Mouse (Mus musculus) embryonic facial prominence, embryonic 12.5 days (tissue): ENCODE measurements around the gene Rnf141. TPM values are rescaled to one million over a fixed set of nuclear protein-coding genes. Genes with fewer than 3 reads are reported as not detected.

Experiments used
- ATAC-seq: fragments of 200-750 bp; cut with Nextera tagmentation; 2 replicates; pipeline ENCODE4 v1.8.0; 2017; ENCODE audit not compliant: insufficient number of reproducible peaks, insufficient read depth, low FRiP score, low TSS enrichment
- H3K27ac ChIP-seq: fragments of 300-500 bp; sonication (generic); 2 replicates; pipeline ENCODE4 v1.5.1; 2016; ENCODE audit warnings: mild to moderate bottlenecking
- H3K27me3 ChIP-seq: fragments of 300-500 bp; sonication (generic); 2 replicates; pipeline ENCODE4 v1.6.1; 2016; ENCODE audit warnings: mild to moderate bottlenecking, moderate library complexity
- H3K36me3 ChIP-seq: fragments of 300-500 bp; sonication (generic); 2 replicates; pipeline ENCODE4 v1.6.1; 2016; ENCODE audit warnings: mild to moderate bottlenecking
- H3K4me1 ChIP-seq: fragments of 300-500 bp; sonication (generic); 2 replicates; pipeline ENCODE4 v1.6.1; 2016
- H3K4me2 ChIP-seq: fragments of 300-500 bp; sonication (generic); replicated peaks from 2 replicates; pipeline ENCODE4 v1.6.1; 2016; ENCODE audit warnings: mild to moderate bottlenecking, moderate library complexity
- H3K4me3 ChIP-seq: fragments of 300-500 bp; sonication (generic); 2 replicates; pipeline ENCODE4 v1.5.1; 2016; ENCODE audit warnings: mild to moderate bottlenecking
- H3K9ac ChIP-seq: fragments of 300-500 bp; sonication (generic); 2 replicates; pipeline ENCODE4 v1.6.1; 2016; ENCODE audit warnings: mild to moderate bottlenecking, moderate library complexity
- H3K9me3 ChIP-seq: fragments of 300-500 bp; sonication (generic); 2 replicates; pipeline ENCODE4 v1.6.1; 2016; ENCODE audit warnings: mild to moderate bottlenecking, moderate library complexity
- WGBS: fragments of 180-500 bp; shearing (Covaris S2); methylation state at CpG from one replicate; pipeline ENCODE4 v1.1.7; 2016; 5-methylcytosine and 5-hydroxymethylcytosine counted together
- polyA plus RNA-seq: library from polyadenylated mRNA; unstranded; fragments of >200 nt; fragmentation: Nextera tagmentation; extraction: Ambion mirVana; gene quantifications from 2 replicates; pipeline ENCODE4 v1.2.1, GENCODE M21; 2016

Gene Rnf141
- polyA plus RNA-seq, 1 experiment from 2014 or later = 19.9 TPM

GRCm38 (mm10) chr7:110860129-110860528 lies 15.9 kb upstream of the Rnf141 start:
- Histone ChIP-seq H3K36me3 (no peaks in the 10 kb centered on the region), H3K27me3 (no peaks in the 10 kb centered on the region), H3K27ac (no peak overlapping the region), H3K9ac (no peak overlapping the region), H3K4me2 (no peak overlapping the region), H3K4me3 (no peak overlapping the region), H3K4me1 (peaks cover 3% of the 10 kb centered on the region; the same call in 1 of the 2 replicates), H3K9me3 (no peaks in the 10 kb centered on the region)
- ATAC-seq = no peak
- WGBS = 61% methylated on average over 5 of the region's 5 CpGs

- 79% methylated on average over 1 of the region's 1 CpGs for WGBS
- no peak overlapping the region for H3K4me2 ChIP-seq
- H3K27ac ChIP-seq = no peak overlapping the region
- H3K27me3 ChIP-seq = no peaks in the 10 kb centered on the region
- no peak overlapping the region for H3K4me3 ChIP-seq
- H3K9me3 ChIP-seq = no peaks in the 10 kb centered on the region
- peaks cover 5% of the 10 kb centered on the region for H3K4me1 ChIP-seq
- ATAC-seq = no peak
- H3K36me3 ChIP-seq = no peaks in the 10 kb centered on the region
- H3K9ac ChIP-seq = no peak overlapping the region
These were observed 11.3 kb upstream of the Rnf141 start for GRCm38 (mm10) chr7:110855604-110856003.

GRCm38 (mm10) chr7:110854927-110855546 lies 10.8 kb upstream of the Rnf141 start:
- Histone ChIP-seq H3K4me1 (peaks cover 5% of the 10 kb centered on the region), H3K36me3 (no peaks in the 10 kb centered on the region), H3K4me3 (no peak overlapping the region), H3K4me2 (no peak overlapping the region), H3K9ac (no peak overlapping the region), H3K27me3 (no peaks in the 10 kb centered on the region), H3K27ac (no peak overlapping the region), H3K9me3 (no peaks in the 10 kb centered on the region)
- WGBS = 77% methylated on average over 8 of the region's 8 CpGs
- ATAC-seq = no peak

- no peak for ATAC-seq
- H3K9ac ChIP-seq = no peak overlapping the region
- 57% methylated on average over 3 of the region's 3 CpGs for WGBS
These were observed 10.3 kb upstream of the Rnf141 start for GRCm38 (mm10) chr7:110854519-110854918.

DNA sequence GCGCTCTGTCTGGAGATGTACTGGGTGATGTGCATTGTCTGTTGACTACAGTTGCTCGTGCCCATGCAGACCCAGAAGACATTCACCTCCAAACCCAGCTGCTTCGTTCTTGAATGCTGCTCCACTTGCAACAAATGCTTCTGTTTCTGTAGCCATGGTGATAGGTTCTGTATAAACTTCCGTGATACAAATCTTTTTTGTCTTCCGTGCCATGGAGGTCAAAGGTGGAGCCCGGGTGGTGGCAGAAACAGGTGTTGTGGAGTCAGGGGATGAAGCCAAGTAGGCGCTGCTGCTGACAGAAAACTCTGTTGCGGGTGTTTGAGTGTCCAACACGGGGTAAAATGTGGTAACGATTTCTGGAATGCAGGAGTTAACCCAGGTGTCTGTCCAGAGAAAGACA lies 9.4 kb upstream of the Rnf141 start:
- H3K4me1 ChIP-seq = peaks cover 5% of the 10 kb centered on the region
- no peak for ATAC-seq
- no peak overlapping the region for H3K4me3 ChIP-seq
- 62% methylated on average over 10 of the region's 10 CpGs for WGBS
- no peaks in the 10 kb centered on the region for H3K27me3 ChIP-seq
- no peak overlapping the region for H3K27ac ChIP-seq
- H3K36me3 ChIP-seq = no peaks in the 10 kb centered on the region
- no peaks in the 10 kb centered on the region for H3K9me3 ChIP-seq
- H3K4me2 ChIP-seq = no peak overlapping the region
- H3K9ac ChIP-seq = no peak overlapping the region

More at GRCm38 (mm10) chr7:110854519-110854918, 10.3 kb upstream of the Rnf141 start:
- Histone ChIP-seq H3K27ac (no peak overlapping the region), H3K27me3 (no peaks in the 10 kb centered on the region), H3K4me2 (no peak overlapping the region), H3K4me3 (no peak overlapping the region), H3K4me1 (peaks cover 5% of the 10 kb centered on the region), H3K9me3 (no peaks in the 10 kb centered on the region), H3K36me3 (no peaks in the 10 kb centered on the region)

- no peaks in the 10 kb centered on the region for H3K9me3 ChIP-seq
- ATAC-seq = no peak
- no peak overlapping the region for H3K4me3 ChIP-seq
- no peak overlapping the region for H3K4me2 ChIP-seq
- no peak overlapping the region for H3K27ac ChIP-seq
- H3K4me1 ChIP-seq = peaks cover 5% of the 10 kb centered on the region
- no peaks in the 10 kb centered on the region for H3K36me3 ChIP-seq
- WGBS = 68% methylated on average over 7 of the region's 7 CpGs
- H3K27me3 ChIP-seq = no peaks in the 10 kb centered on the region
- H3K9ac ChIP-seq = no peak overlapping the region
These were observed 7.4 kb upstream of the Rnf141 start for GRCm38 (mm10) chr7:110851541-110852203.

DNA sequence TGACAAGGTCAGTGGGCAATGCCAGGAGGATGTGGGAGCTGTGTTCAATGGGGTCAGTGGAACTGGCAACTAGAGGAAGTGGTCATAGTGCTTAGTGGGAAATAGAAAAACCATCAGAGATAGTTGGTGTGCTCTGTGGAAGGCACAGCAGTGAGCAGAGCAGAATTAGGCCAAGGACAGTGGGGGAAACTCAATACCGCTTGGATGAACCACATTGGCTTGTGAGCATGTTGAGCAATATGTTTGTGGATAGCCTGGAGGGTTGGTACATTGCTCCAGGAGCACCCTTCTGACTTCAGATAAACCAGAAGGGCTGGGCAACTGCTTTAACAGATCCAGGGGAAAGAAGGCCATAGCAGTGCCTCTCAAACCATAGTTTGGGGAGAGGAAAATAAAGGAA lies 4.1 kb upstream of the Rnf141 start:
- WGBS = 89% methylated on average over 1 of the region's 1 CpGs
- peaks cover 8% of the 10 kb centered on the region for H3K4me1 ChIP-seq
- H3K36me3 ChIP-seq = no peaks in the 10 kb centered on the region
- H3K4me3 ChIP-seq = no peak overlapping the region
- H3K4me2 ChIP-seq = no peak overlapping the region
- no peak overlapping the region for H3K27ac ChIP-seq
- ATAC-seq = no peak
- H3K9ac ChIP-seq = no peak overlapping the region
- no peaks in the 10 kb centered on the region for H3K9me3 ChIP-seq
- no peaks in the 10 kb centered on the region for H3K27me3 ChIP-seq

DNA sequence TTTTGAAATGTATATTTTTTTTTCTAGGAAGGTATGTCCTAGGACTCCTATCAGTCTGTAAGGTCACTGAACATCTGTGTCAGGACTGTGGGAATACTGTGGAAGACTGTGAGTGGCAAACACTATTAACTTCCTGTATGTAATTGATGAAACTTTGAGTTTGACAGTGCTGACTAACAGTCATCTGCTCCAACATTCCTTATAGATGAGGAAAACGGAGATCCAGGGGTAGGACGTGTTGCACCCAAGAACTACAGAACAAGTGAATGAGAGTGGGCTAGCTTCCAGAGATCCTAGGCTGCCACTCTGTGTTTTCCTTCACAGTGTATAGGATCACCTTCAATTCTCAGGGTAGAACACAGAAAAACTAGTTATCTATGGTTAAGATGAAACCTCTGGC lies 3.1 kb upstream of the Rnf141 start:
- 61% methylated on average over 2 of the region's 2 CpGs for WGBS
- H3K9ac ChIP-seq = no peak overlapping the region
- ATAC-seq = no peak

DNA sequence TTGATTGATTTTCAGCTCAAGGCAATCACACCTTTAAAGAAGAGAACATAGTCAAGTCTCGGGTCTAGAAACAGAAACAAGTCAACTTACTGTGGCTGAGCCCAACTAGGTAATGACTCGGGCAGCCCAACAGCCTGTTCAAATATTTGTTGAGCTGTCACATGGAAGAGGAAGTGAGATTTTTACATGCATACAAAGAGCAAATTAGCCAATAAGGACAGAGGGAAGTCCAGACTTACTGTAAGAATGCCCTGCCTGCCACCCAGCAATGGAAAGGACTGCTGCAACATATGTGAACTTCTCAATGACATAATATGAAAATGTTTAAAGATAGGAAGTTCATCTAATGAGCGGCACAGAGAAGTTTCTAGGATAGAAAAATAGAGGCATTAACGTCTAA lies 3.9 kb downstream of the Rnf141 start:
- ATAC-seq = no peak
- no peaks in the 10 kb centered on the region for H3K27me3 ChIP-seq
- no peaks in the 10 kb centered on the region for H3K9me3 ChIP-seq
- no peak overlapping the region for H3K4me3 ChIP-seq
- WGBS = 78% methylated on average over 4 of the region's 4 CpGs
- no peak overlapping the region for H3K9ac ChIP-seq
- H3K36me3 ChIP-seq = 0 out of 2 replicates have a peak, but pooled peaks cover 3% of the 10 kb centered on the region
- H3K27ac ChIP-seq = no peak overlapping the region
- H3K4me2 ChIP-seq = no peak overlapping the region
- H3K4me1 ChIP-seq = peaks cover 5% of the 10 kb centered on the region

More for the DNA sequence above, 3.1 kb upstream of the Rnf141 start:
- Histone ChIP-seq H3K27me3 (no peaks in the 10 kb centered on the region), H3K4me2 (no peak overlapping the region), H3K27ac (no peak overlapping the region), H3K4me3 (no peak overlapping the region), H3K9me3 (no peaks in the 10 kb centered on the region), H3K36me3 (no peaks in the 10 kb centered on the region), H3K4me1 (peaks cover 10% of the 10 kb centered on the region)

GRCm38 (mm10) chr7:110834522-110834921 lies 9.7 kb downstream of the Rnf141 start:
- WGBS = 57% methylated on average over 3 of the region's 3 CpGs
- no peaks in the 10 kb centered on the region for H3K27me3 ChIP-seq
- no peak for ATAC-seq

GRCm38 (mm10) chr7:110834018-110834417 lies 10.2 kb downstream of the Rnf141 start:
- H3K36me3 ChIP-seq = peaks cover 9% of the 10 kb centered on the region; the same call in 1 of the 2 replicates
- H3K27me3 ChIP-seq = no peaks in the 10 kb centered on the region
- WGBS = 97% methylated on average over 1 of the region's 1 CpGs
- H3K9me3 ChIP-seq = no peaks in the 10 kb centered on the region
- no peak overlapping the region for H3K4me2 ChIP-seq
- no peak for ATAC-seq
- H3K27ac ChIP-seq = no peak overlapping the region
- no peaks in the 10 kb centered on the region for H3K4me1 ChIP-seq
- H3K9ac ChIP-seq = no peak overlapping the region
- no peak overlapping the region for H3K4me3 ChIP-seq

More at GRCm38 (mm10) chr7:110834522-110834921, 9.7 kb downstream of the Rnf141 start:
- Histone ChIP-seq H3K9me3 (no peaks in the 10 kb centered on the region), H3K36me3 (0 out of 2 replicates have a peak, but pooled peaks cover 7% of the 10 kb centered on the region), H3K27ac (no peak overlapping the region), H3K4me3 (no peak overlapping the region), H3K9ac (no peak overlapping the region), H3K4me2 (no peak overlapping the region), H3K4me1 (no peaks in the 10 kb centered on the region)

DNA sequence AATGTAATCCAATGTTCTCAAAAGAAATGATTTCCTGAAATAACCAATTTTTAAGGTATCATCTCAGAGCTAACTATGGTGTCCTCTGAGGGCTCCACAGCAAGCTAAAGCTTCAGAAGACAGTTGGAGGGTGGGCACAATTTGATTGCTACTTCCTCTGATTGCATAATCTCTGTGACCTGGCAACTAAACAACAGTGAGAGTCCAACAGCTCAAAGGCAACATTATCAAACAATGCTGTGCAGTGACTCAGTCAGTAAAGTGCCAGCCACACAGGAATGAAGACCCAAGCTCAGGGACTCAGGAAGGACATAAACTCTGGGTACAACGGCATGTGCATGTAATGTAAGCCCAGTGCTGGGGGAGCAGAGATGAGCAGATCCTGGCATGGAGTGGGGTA lies 11.2 kb downstream of the Rnf141 start:
- Histone ChIP-seq H3K27me3 (no peaks in the 10 kb centered on the region), H3K36me3 (peaks cover 13% of the 10 kb centered on the region; the same call in 1 of the 2 replicates), H3K4me3 (no peak overlapping the region), H3K4me2 (no peak overlapping the region), H3K4me1 (no peaks in the 10 kb centered on the region), H3K9ac (no peak overlapping the region), H3K27ac (no peak overlapping the region), H3K9me3 (no peaks in the 10 kb centered on the region)
- no peak for ATAC-seq
- WGBS = 81% methylated on average over 1 of the region's 1 CpGs
